13 mouse cellular contexts compared by ENCODE assay signal in the genomic region with DNA sequence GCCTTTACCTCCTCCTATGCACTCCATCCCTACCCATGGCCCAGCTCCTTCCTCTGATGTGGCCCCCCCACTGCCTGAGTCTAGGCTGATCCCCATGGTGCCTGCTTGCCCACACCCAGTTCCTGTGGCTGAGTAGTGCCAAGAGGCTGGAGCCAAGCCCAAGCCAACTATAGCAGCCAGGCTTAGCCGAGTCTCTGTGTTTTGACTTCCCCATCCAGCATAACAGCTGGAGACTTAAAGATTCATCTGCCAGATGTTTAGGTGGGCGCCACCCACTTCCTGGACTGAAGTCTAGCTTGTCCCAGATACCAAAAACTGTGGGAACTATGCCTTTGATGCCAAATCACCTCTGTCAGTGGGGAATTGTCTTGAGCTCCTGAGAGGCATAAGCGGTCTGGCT. TPM values are rescaled to one million over a fixed set of nuclear protein-coding genes. Genes with fewer than 3 reads are reported as not detected.
A peak's percentile ranks its signal among the peaks of the same experiment; 100 is the strongest.
DNase-seq lines count a peak whose midpoint lies in the region; ATAC-seq and TF ChIP-seq lines count a peak whose summit lies in the region.
"Had no signal": no experiment of that assay in that cellular context is flagged by ENCODE, and none has a peak within 500 bp of the region (broad histone marks: within the 10 kb centered on the region; RNA-seq: fewer than 3 reads in every experiment).

No protein-coding gene starts in this region.

- no peaks in the 10 kb centered on the region for H3K9me3 ChIP-seq in lung, postnatal 0 days (ENCODE audit: low read length)
- H3K9me3 ChIP-seq in liver, embryonic 11.5 days (ENCODE audit: control insufficient read depth, low read length): no peaks in the 10 kb centered on the region
- H3K9me3 ChIP-seq: stomach, embryonic 15.5 days had no signal

- 41% methylated on average over 3 of the region's 3 CpGs for WGBS in lung, postnatal 0 days
- WGBS in liver, embryonic 11.5 days: 71% methylated on average over 3 of the region's 3 CpGs

- TF ChIP-seq CTCF in layer of hippocampus, adult 2 months (conservative IDR thresholded peaks at IDR 0.05): no peak
- TF ChIP-seq CTCF in lung, postnatal 0 days (IDR thresholded peaks at IDR 0.05): no peak

- H3K4me2 ChIP-seq in lung, postnatal 0 days (replicated peaks; ENCODE audit: low read depth, low read length): no peak overlapping the region
- no peak overlapping the region for H3K4me2 ChIP-seq in liver, embryonic 11.5 days
- H3K4me2 ChIP-seq: stomach, embryonic 15.5 days had no signal

- H3K4me1 ChIP-seq in lung, postnatal 0 days (ENCODE audit: insufficient read depth, low read depth, low read length): no peaks in the 10 kb centered on the region
- H3K4me1 ChIP-seq in liver, embryonic 11.5 days (replicated peaks; ENCODE audit: control insufficient read depth, insufficient read depth, low read length): peaks cover 15% of the 10 kb centered on the region

- no peaks in the 10 kb centered on the region for H3K36me3 ChIP-seq in lung, postnatal 0 days (ENCODE audit: insufficient read depth, low read length)
- peaks cover 9% of the 10 kb centered on the region for H3K36me3 ChIP-seq in liver, embryonic 11.5 days (ENCODE audit: control insufficient read depth, insufficient read depth, low read length)
- H3K36me3 ChIP-seq: stomach, embryonic 15.5 days had no signal

- H3K9ac ChIP-seq in lung, postnatal 0 days (replicated peaks; ENCODE audit: low read depth): no peak overlapping the region
- H3K9ac ChIP-seq in liver, embryonic 11.5 days (ENCODE audit: low read depth, low read length): no peak overlapping the region
- H3K9ac ChIP-seq: stomach, embryonic 15.5 days had no signal

- TF ChIP-seq EP300 in lung, postnatal 0 days (IDR thresholded peaks at IDR 0.05): no peak

- H3K4me3 ChIP-seq in layer of hippocampus, adult 2 months: no peak overlapping the region
- no peak overlapping the region for H3K4me3 ChIP-seq in lung, postnatal 0 days (ENCODE audit: low read depth, low read length)
- H3K4me3 ChIP-seq in liver, embryonic 11.5 days (ENCODE audit: low read depth, low read length): no peak overlapping the region
- H3K4me3 ChIP-seq: stomach, embryonic 15.5 days had no signal

- H3K27ac ChIP-seq in layer of hippocampus, adult 2 months: peak overlapping the region; percentile 50
- no peak overlapping the region for H3K27ac ChIP-seq in lung, postnatal 0 days (ENCODE audit: low read length)
- no peak overlapping the region for H3K27ac ChIP-seq in liver, embryonic 11.5 days (ENCODE audit: low read depth, low read length)
- H3K27ac ChIP-seq: kidney, postnatal 0 days; stomach, embryonic 15.5 days had no signal

- H3K27me3 ChIP-seq in lung, postnatal 0 days (replicated peaks; ENCODE audit: insufficient read depth, low read length): no peaks in the 10 kb centered on the region
- H3K27me3 ChIP-seq in liver, embryonic 11.5 days (replicated peaks; ENCODE audit: control insufficient read depth, insufficient read depth, low read length): no peaks in the 10 kb centered on the region
- H3K27me3 ChIP-seq: stomach, embryonic 15.5 days had no signal

- ATAC-seq in lung, postnatal 0 days: peak; percentile 73
- ATAC-seq in liver, embryonic 11.5 days (replicated peaks; ENCODE audit: low FRiP score): no peak

- no peak for DNase-seq in layer of hippocampus, adult 2 months (ENCODE audit: low spot score in 2 of 2)
- no peak for DNase-seq in layer of hippocampus, adult 9-10 months (ENCODE audit: low spot score)
- peak; percentile 67 for DNase-seq in brain, adult 2 months (ENCODE audit: low read depth, low spot score)
- DNase-seq in heart, adult 8-10 months (ENCODE audit: low spot score): peak; percentile 64
- peak; percentile 25 for DNase-seq in lung, postnatal 0 days (ENCODE audit: low spot score)
- no peak for DNase-seq in liver, embryonic 11.5 days (ENCODE audit: low spot score)
- DNase-seq in cerebellum, adult 18-20 months: no peak
- DNase-seq in layer of hippocampus, postnatal 25 days (ENCODE audit: extremely low spot score in 1 of 2, low spot score in 1 of 2): no peak
- DNase-seq: adrenal gland, postnatal 14 days; liver; retina, postnatal 1 day had no signal

RNA-seq across cellular contexts. Expression of a gene that starts 34.2 kb away (rescaled TPM):
- 1 to 10 TPM; 5.8 to 6.0 TPM for total RNA-seq in layer of hippocampus, adult 2 months (2021)
- total RNA-seq in heart, adult 8-10 months (2022): 1 to 10 TPM; 4.8 to 7.4 (median 5.5) TPM
- 8.1 and 8.4 TPM in 2 replicates for polyA plus RNA-seq in lung, postnatal 0 days (2015; fragmentation: Nextera tagmentation; extraction: Ambion mirVana)
- 17.8 and 18.4 TPM in 2 replicates for polyA plus RNA-seq in liver, embryonic 11.5 days (2014; fragmentation: Nextera tagmentation; extraction: Ambion mirVana)
- 1 to 10 TPM; 6.5 to 7.1 TPM for total RNA-seq in layer of hippocampus, postnatal 25 days (2021)

RNA-seq across cellular contexts. Expression of a gene that starts 34.4 kb away (rescaled TPM):
- 10 to 100 TPM in 1 of 2 experiments, 1 to 10 TPM in 1; 7.0 to 11.4 TPM for total RNA-seq in layer of hippocampus, adult 2 months (2021)
- 1 to 10 TPM; 3.5 to 4.8 (median 4.0) TPM for total RNA-seq in heart, adult 8-10 months (2022)
- 1.1 TPM in 2 replicates for polyA plus RNA-seq in lung, postnatal 0 days (2015; fragmentation: Nextera tagmentation; extraction: Ambion mirVana)
- 1.9 and 2.1 TPM in 2 replicates for polyA plus RNA-seq in liver, embryonic 11.5 days (2014; fragmentation: Nextera tagmentation; extraction: Ambion mirVana)
- 1 to 10 TPM; 7.9 to 8.7 TPM for total RNA-seq in layer of hippocampus, postnatal 25 days (2021)

RNA-seq across cellular contexts. Expression of a gene that starts 37.6 kb away (rescaled TPM):
- 10 to 100 TPM; 74.6 to 75.1 TPM for total RNA-seq in layer of hippocampus, adult 2 months (2021)
- total RNA-seq in heart, adult 8-10 months (2022): 100 to 1,000 TPM; 146 to 174 (median 157) TPM
- polyA plus RNA-seq in lung, postnatal 0 days (2015; fragmentation: Nextera tagmentation; extraction: Ambion mirVana): 109 and 111 TPM in 2 replicates
- 140 and 141 TPM in 2 replicates for polyA plus RNA-seq in liver, embryonic 11.5 days (2014; fragmentation: Nextera tagmentation; extraction: Ambion mirVana)
- total RNA-seq in layer of hippocampus, postnatal 25 days (2021): 10 to 100 TPM; 71.8 to 81.3 TPM

RNA-seq across cellular contexts. Expression of a gene that starts 38.1 kb away (rescaled TPM):
- 10 to 100 TPM; 19.7 to 21.4 TPM for total RNA-seq in layer of hippocampus, adult 2 months (2021)
- total RNA-seq in heart, adult 8-10 months (2022): 10 to 100 TPM; 37.0 to 49.9 (median 42.1) TPM
- polyA plus RNA-seq in lung, postnatal 0 days (2015; fragmentation: Nextera tagmentation; extraction: Ambion mirVana): 20.0 and 20.9 TPM in 2 replicates
- polyA plus RNA-seq in liver, embryonic 11.5 days (2014; fragmentation: Nextera tagmentation; extraction: Ambion mirVana): 83.7 and 91.8 TPM in 2 replicates
- total RNA-seq in layer of hippocampus, postnatal 25 days (2021): 10 to 100 TPM; 19.1 to 21.8 TPM

Comparison
In these comparisons a context has a peak if more than half of its experiments do, and no peak if none do; other contexts are left out.
1. DNase-seq: peak in brain, adult 2 months (single experiment), heart, adult 8-10 months (single experiment) and lung, postnatal 0 days (single experiment); none in layer of hippocampus, adult 2 months (0 of 2), layer of hippocampus, adult 9-10 months (single experiment), liver, embryonic 11.5 days (single experiment), cerebellum, adult 18-20 months (0 of 2) and layer of hippocampus, postnatal 25 days (0 of 2).